Comparison of ENCODE assay signal across 22 mouse cellular contexts in genomic region chr11:86906767-86907662, GRCm38 (mm10).
A peak's percentile ranks its signal among the peaks of the same experiment; 100 is the strongest.
DNase-seq lines count a peak whose midpoint lies in the region; ATAC-seq and TF ChIP-seq lines count a peak whose summit lies in the region.
"Had no signal": no experiment of that assay in that cellular context is flagged by ENCODE, and none has a peak within 500 bp of the region (broad histone marks: within the 10 kb centered on the region; RNA-seq: fewer than 3 reads in every experiment).

No protein-coding gene starts in this region.

- DNase-seq in adrenal gland, adult 8-10 months = peak; percentile 47
- no peak for DNase-seq in adrenal gland, postnatal 25 days
- peak; percentile 57 for DNase-seq in Muller cell, postnatal 12 days (ENCODE audit: inconsistent ontology term)
- DNase-seq in stomach, postnatal 0 days (ENCODE audit: low spot score) = no peak
- no peak for DNase-seq in adipocyte (ENCODE audit: low spot score)
- no peak for DNase-seq in frontal cortex, postnatal 36 days (ENCODE audit: low spot score in 2 of 2)
- DNase-seq in left cerebral cortex, postnatal 25 days (ENCODE audit: low spot score in 2 of 2) = no peak
- DNase-seq: cerebellum, adult 8-10 months; gastrocnemius, postnatal 36 days; heart, adult 2 months; heart, postnatal 14 days; kidney, adult 9 months; kidney, postnatal 14 days; lung, postnatal 10 days had no signal

- no peaks in the 10 kb centered on the region for H3K36me3 ChIP-seq in intestine, embryonic 16.5 days (ENCODE audit: control insufficient read depth, insufficient read depth, low read length)
- H3K36me3 ChIP-seq in stomach, postnatal 0 days (ENCODE audit: control insufficient read depth, insufficient read depth, low read length) = no peaks in the 10 kb centered on the region
- H3K36me3 ChIP-seq: embryonic facial prominence, embryonic 15.5 days; heart, embryonic 13.5 days; hindbrain, embryonic 12.5 days; midbrain, embryonic 13.5 days had no signal

- H3K4me1 ChIP-seq in intestine, embryonic 16.5 days (ENCODE audit: control insufficient read depth, insufficient read depth, low read length) = 0 out of 2 replicates have a peak, but pooled peaks cover 13% of the 10 kb centered on the region
- no peaks in the 10 kb centered on the region for H3K4me1 ChIP-seq in stomach, postnatal 0 days (replicated peaks; ENCODE audit: control insufficient read depth, insufficient read depth)
- H3K4me1 ChIP-seq: embryonic facial prominence, embryonic 15.5 days; hindbrain, embryonic 12.5 days; midbrain, embryonic 13.5 days had no signal

- no peak overlapping the region for H3K9ac ChIP-seq in intestine, embryonic 16.5 days (ENCODE audit: low read depth, low read length)
- no peak overlapping the region for H3K9ac ChIP-seq in stomach, postnatal 0 days (ENCODE audit: low read length)
- H3K9ac ChIP-seq: embryonic facial prominence, embryonic 15.5 days; heart, embryonic 13.5 days; hindbrain, embryonic 12.5 days; midbrain, embryonic 13.5 days had no signal

- intact Hi-C loops in left cerebral cortex, postnatal 25 days (cut with DNase I) = no loop called here

- H3K4me3 ChIP-seq in intestine, embryonic 16.5 days (ENCODE audit: low read length) = no peak overlapping the region
- H3K4me3 ChIP-seq in stomach, postnatal 0 days (ENCODE audit: low read depth, low read length) = no peak overlapping the region
- H3K4me3 ChIP-seq: embryonic facial prominence, embryonic 15.5 days; heart, adult 2 months; heart, embryonic 13.5 days; hindbrain, embryonic 12.5 days; layer of hippocampus, adult 2 months; midbrain, embryonic 13.5 days had no signal

- H3K27ac ChIP-seq in intestine, embryonic 16.5 days (ENCODE audit: low read length) = peak overlapping the region; percentile 16
- 0 out of 2 replicates have a peak overlapping the region, but pooled peaks have one; percentile 1 for H3K27ac ChIP-seq in stomach, postnatal 0 days (replicated peaks)
- H3K27ac ChIP-seq: embryonic facial prominence, embryonic 15.5 days; heart, adult 2 months; heart, embryonic 13.5 days; hindbrain, embryonic 12.5 days; layer of hippocampus, adult 2 months; midbrain, embryonic 13.5 days had no signal

- no peaks in the 10 kb centered on the region for H3K27me3 ChIP-seq in intestine, embryonic 16.5 days (replicated peaks; ENCODE audit: control insufficient read depth, insufficient read depth, low read length)
- no peaks in the 10 kb centered on the region for H3K27me3 ChIP-seq in stomach, postnatal 0 days (ENCODE audit: control insufficient read depth, insufficient read depth, low read length)
- H3K27me3 ChIP-seq: embryonic facial prominence, embryonic 15.5 days; heart, embryonic 13.5 days; hindbrain, embryonic 12.5 days; midbrain, embryonic 13.5 days had no signal

- no peak for TF ChIP-seq CTCF in stomach, postnatal 0 days (IDR thresholded peaks at IDR 0.05; ENCODE audit: low read depth)

- WGBS in intestine, embryonic 16.5 days = 81% methylated on average over 11 of the region's 11 CpGs
- WGBS in stomach, postnatal 0 days = 78% methylated on average over 11 of the region's 11 CpGs

- no peak overlapping the region for H3K4me2 ChIP-seq in intestine, embryonic 16.5 days (ENCODE audit: low read depth, low read length)
- H3K4me2 ChIP-seq in stomach, postnatal 0 days (replicated peaks; ENCODE audit: low read depth) = no peak overlapping the region
- H3K4me2 ChIP-seq: embryonic facial prominence, embryonic 15.5 days; heart, embryonic 13.5 days; hindbrain, embryonic 12.5 days; liver, embryonic 11.5 days; midbrain, embryonic 13.5 days had no signal

- peak; percentile 66 for ATAC-seq in intestine, embryonic 16.5 days
- ATAC-seq in stomach, postnatal 0 days (ENCODE audit: low FRiP score, low TSS enrichment) = peak; percentile 70
- ATAC-seq: inflammation-experienced regulatory T-cells, adult 6 months; midbrain, embryonic 13.5 days had no signal

- no peaks in the 10 kb centered on the region for H3K9me3 ChIP-seq in intestine, embryonic 16.5 days (ENCODE audit: control insufficient read depth, low read length)
- H3K9me3 ChIP-seq in stomach, postnatal 0 days (ENCODE audit: control insufficient read depth, low read length) = no peaks in the 10 kb centered on the region
- H3K9me3 ChIP-seq: embryonic facial prominence, embryonic 15.5 days; heart, embryonic 13.5 days; hindbrain, embryonic 12.5 days; midbrain, embryonic 13.5 days had no signal

- TF ChIP-seq EP300 in stomach, postnatal 0 days (optimal IDR thresholded peaks at IDR 0.05) = no peak

Comparison
In these comparisons a context has a peak if more than half of its experiments do, and no peak if none do; other contexts are left out.
1. DNase-seq: peak in adrenal gland, adult 8-10 months (single experiment) and Muller cell, postnatal 12 days (single experiment); none in adrenal gland, postnatal 25 days (single experiment), stomach, postnatal 0 days (single experiment), adipocyte (single experiment), frontal cortex, postnatal 36 days (0 of 2) and left cerebral cortex, postnatal 25 days (0 of 2).